Mouse (Mus musculus): ENCODE data around the gene Aplp2. TPM values are rescaled to one million over a fixed set of nuclear protein-coding genes. Genes with fewer than 3 reads are reported as not detected.

Gene Aplp2
- polyA plus RNA-seq, 2 experiments: 202 to 228 TPM

GRCm38 (mm10) chr9:31239551-31239950, 27.9 kb upstream of the Aplp2 start:
- TF ChIP-seq POLR2A (IDR thresholded peaks at IDR 0.05; ENCODE audit: borderline replicate concordance, extremely low read depth, insufficient read depth, insufficient read length): no peak
- H3K4me2 ChIP-seq (replicated peaks; ENCODE audit: low read depth, low read length, severe bottlenecking): no peak overlapping the region
- 97% methylated on average over 2 of the region's 2 CpGs for WGBS
- H3K9ac ChIP-seq (ENCODE audit: low read depth, low read length, severe bottlenecking): no peak overlapping the region
- ATAC-seq (ENCODE audit: low FRiP score, low read depth): no peak
- no peaks in the 10 kb centered on the region for H3K9me3 ChIP-seq (ENCODE audit: control insufficient read depth, low read length)
- no peak for DNase-seq (ENCODE audit: low spot score)
- no peaks in the 10 kb centered on the region for H3K27me3 ChIP-seq (ENCODE audit: control insufficient read depth, insufficient read depth, low read length)
- H3K36me3 ChIP-seq (ENCODE audit: control insufficient read depth, insufficient read depth, low read length): no peaks in the 10 kb centered on the region
- no peaks in the 10 kb centered on the region for H3K4me1 ChIP-seq (ENCODE audit: control insufficient read depth, insufficient read depth, low read length)
- H3K4me3 ChIP-seq (replicated peaks; ENCODE audit: low read length): no peak overlapping the region
- no peak overlapping the region for H3K27ac ChIP-seq (replicated peaks; ENCODE audit: low read depth, low read length)

- no peaks in the 10 kb centered on the region for H3K27me3 ChIP-seq (ENCODE audit: control insufficient read depth, insufficient read depth, low read length)
- H3K9ac ChIP-seq (ENCODE audit: low read depth, low read length, severe bottlenecking): no peak overlapping the region
- ATAC-seq (ENCODE audit: low FRiP score, low read depth): no peak
- no peaks in the 10 kb centered on the region for H3K9me3 ChIP-seq (ENCODE audit: control insufficient read depth, low read length)
- 73% methylated on average over 2 of the region's 2 CpGs for WGBS
- H3K4me2 ChIP-seq (replicated peaks; ENCODE audit: low read depth, low read length, severe bottlenecking): no peak overlapping the region
- TF ChIP-seq POLR2A (IDR thresholded peaks at IDR 0.05; ENCODE audit: borderline replicate concordance, extremely low read depth, insufficient read depth, insufficient read length): no peak
- no peaks in the 10 kb centered on the region for H3K4me1 ChIP-seq (ENCODE audit: control insufficient read depth, insufficient read depth, low read length)
- DNase-seq (ENCODE audit: low spot score): no peak
- no peak overlapping the region for H3K4me3 ChIP-seq (replicated peaks; ENCODE audit: low read length)
- H3K27ac ChIP-seq (replicated peaks; ENCODE audit: low read depth, low read length): no peak overlapping the region
- H3K36me3 ChIP-seq (ENCODE audit: control insufficient read depth, insufficient read depth, low read length): no peaks in the 10 kb centered on the region
These were observed 26.9 kb upstream of the Aplp2 start for GRCm38 (mm10) chr9:31238526-31238925.

DNA sequence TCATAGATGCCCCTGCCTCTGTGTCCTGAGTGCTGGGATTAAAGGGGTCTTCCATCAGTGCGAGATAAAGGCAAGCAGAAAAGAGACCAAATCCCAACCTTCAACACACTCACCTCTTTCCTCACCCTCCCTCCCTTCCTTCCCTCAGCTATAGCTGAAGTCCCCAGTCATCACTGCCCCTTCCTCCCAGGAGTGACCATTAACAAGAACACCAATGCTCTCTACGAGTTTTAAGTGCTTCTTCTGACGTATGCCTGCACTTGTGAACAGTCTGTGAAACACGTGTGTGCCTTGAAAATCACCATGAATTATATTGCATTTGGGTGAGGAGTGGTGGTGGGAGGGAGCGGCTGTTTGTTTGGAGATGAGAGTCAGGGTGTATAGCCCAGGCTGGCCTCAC, 24.5 kb upstream of the Aplp2 start:
- ATAC-seq (ENCODE audit: low FRiP score, low read depth): no peak
- Histone ChIP-seq H3K4me1 (ENCODE audit: control insufficient read depth, insufficient read depth, low read length) (peaks cover 12% of the 10 kb centered on the region; the same call in 1 of the 2 replicates), H3K27ac (replicated peaks; ENCODE audit: low read depth, low read length) (no peak overlapping the region), H3K9ac (ENCODE audit: low read depth, low read length, severe bottlenecking) (no peak overlapping the region), H3K9me3 (ENCODE audit: control insufficient read depth, low read length) (no peaks in the 10 kb centered on the region), H3K4me3 (replicated peaks; ENCODE audit: low read length) (no peak overlapping the region), H3K27me3 (ENCODE audit: control insufficient read depth, insufficient read depth, low read length) (no peaks in the 10 kb centered on the region), H3K4me2 (replicated peaks; ENCODE audit: low read depth, low read length, severe bottlenecking) (no peak overlapping the region), H3K36me3 (ENCODE audit: control insufficient read depth, insufficient read depth, low read length) (no peaks in the 10 kb centered on the region)
- 54% methylated on average over 5 of the region's 5 CpGs for WGBS
- no peak for DNase-seq (ENCODE audit: low spot score)
- TF ChIP-seq POLR2A (IDR thresholded peaks at IDR 0.05; ENCODE audit: borderline replicate concordance, extremely low read depth, insufficient read depth, insufficient read length): no peak

DNA sequence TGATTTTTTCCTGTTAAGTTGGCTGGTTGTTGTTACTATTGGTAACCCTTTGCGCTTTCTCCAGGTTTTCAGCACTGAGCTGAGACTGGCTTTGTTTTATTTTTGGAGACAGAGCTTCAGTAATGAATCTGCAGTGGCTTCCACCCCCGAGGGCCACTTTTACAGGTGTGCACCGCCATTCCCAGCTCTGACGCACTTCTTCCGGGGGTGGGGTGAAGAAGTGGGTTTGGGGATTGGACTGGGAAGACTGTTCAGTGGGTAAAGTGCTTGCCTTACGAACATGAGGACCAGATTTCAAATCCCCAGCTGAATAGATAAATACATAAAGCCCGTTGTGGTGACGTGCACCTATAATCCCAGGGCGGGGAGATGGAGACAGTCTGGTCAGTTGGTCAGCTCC, 23.9 kb upstream of the Aplp2 start:
- Histone ChIP-seq H3K27ac (replicated peaks; ENCODE audit: low read depth, low read length) (no peak overlapping the region), H3K27me3 (ENCODE audit: control insufficient read depth, insufficient read depth, low read length) (no peaks in the 10 kb centered on the region), H3K4me1 (ENCODE audit: control insufficient read depth, insufficient read depth, low read length) (peaks cover 12% of the 10 kb centered on the region; the same call in 1 of the 2 replicates), H3K9me3 (ENCODE audit: control insufficient read depth, low read length) (no peaks in the 10 kb centered on the region), H3K9ac (ENCODE audit: low read depth, low read length, severe bottlenecking) (no peak overlapping the region), H3K4me3 (replicated peaks; ENCODE audit: low read length) (no peak overlapping the region), H3K36me3 (ENCODE audit: control insufficient read depth, insufficient read depth, low read length) (no peaks in the 10 kb centered on the region), H3K4me2 (replicated peaks; ENCODE audit: low read depth, low read length, severe bottlenecking) (no peak overlapping the region)
- TF ChIP-seq POLR2A (IDR thresholded peaks at IDR 0.05; ENCODE audit: borderline replicate concordance, extremely low read depth, insufficient read depth, insufficient read length): no peak
- WGBS: 69% methylated on average over 9 of the region's 9 CpGs
- DNase-seq (ENCODE audit: low spot score): no peak
- no peak for ATAC-seq (ENCODE audit: low FRiP score, low read depth)

- H3K27ac ChIP-seq (replicated peaks; ENCODE audit: low read depth, low read length): no peak overlapping the region
- H3K27me3 ChIP-seq (ENCODE audit: control insufficient read depth, insufficient read depth, low read length): no peaks in the 10 kb centered on the region
- H3K4me1 ChIP-seq (ENCODE audit: control insufficient read depth, insufficient read depth, low read length): peaks cover 12% of the 10 kb centered on the region; the same call in 1 of the 2 replicates
- ATAC-seq (ENCODE audit: low FRiP score, low read depth) (no peak), DNase-seq (ENCODE audit: low spot score) (no peak)
- H3K9ac ChIP-seq (ENCODE audit: low read depth, low read length, severe bottlenecking): no peak overlapping the region
- H3K36me3 ChIP-seq (ENCODE audit: control insufficient read depth, insufficient read depth, low read length): no peaks in the 10 kb centered on the region
- WGBS: 39% methylated on average over 4 of the region's 4 CpGs
- H3K4me2 ChIP-seq (replicated peaks; ENCODE audit: low read depth, low read length, severe bottlenecking): no peak overlapping the region
- no peaks in the 10 kb centered on the region for H3K9me3 ChIP-seq (ENCODE audit: control insufficient read depth, low read length)
- H3K4me3 ChIP-seq (replicated peaks; ENCODE audit: low read length): no peak overlapping the region
- TF ChIP-seq POLR2A (IDR thresholded peaks at IDR 0.05; ENCODE audit: borderline replicate concordance, extremely low read depth, insufficient read depth, insufficient read length): no peak
These were observed 23.4 kb upstream of the Aplp2 start for GRCm38 (mm10) chr9:31235030-31235429.

GRCm38 (mm10) chr9:31226541-31226940, 14.9 kb upstream of the Aplp2 start:
- H3K36me3 ChIP-seq (ENCODE audit: control insufficient read depth, insufficient read depth, low read length): no peaks in the 10 kb centered on the region
- no peaks in the 10 kb centered on the region for H3K27me3 ChIP-seq (ENCODE audit: control insufficient read depth, insufficient read depth, low read length)
- DNase-seq (ENCODE audit: low spot score) (no peak), ATAC-seq (ENCODE audit: low FRiP score, low read depth) (no peak)
- TF ChIP-seq POLR2A (IDR thresholded peaks at IDR 0.05; ENCODE audit: borderline replicate concordance, extremely low read depth, insufficient read depth, insufficient read length): no peak
- H3K4me2 ChIP-seq (replicated peaks; ENCODE audit: low read depth, low read length, severe bottlenecking): no peak overlapping the region
- H3K27ac ChIP-seq (replicated peaks; ENCODE audit: low read depth, low read length): no peak overlapping the region
- no peak overlapping the region for H3K4me3 ChIP-seq (replicated peaks; ENCODE audit: low read length)
- no peaks in the 10 kb centered on the region for H3K9me3 ChIP-seq (ENCODE audit: control insufficient read depth, low read length)
- H3K4me1 ChIP-seq (ENCODE audit: control insufficient read depth, insufficient read depth, low read length): no peaks in the 10 kb centered on the region
- 78% methylated on average over 8 of the region's 8 CpGs for WGBS
- H3K9ac ChIP-seq (ENCODE audit: low read depth, low read length, severe bottlenecking): no peak overlapping the region

Measured in limb, embryonic 14.5 days (tissue).